Mouse (Mus musculus) thymus, postnatal 0 days (tissue): ENCODE measurements around the gene Foxj3. TPM values are rescaled to one million over a fixed set of nuclear protein-coding genes. Genes with fewer than 3 reads are reported as not detected.
"Not testable (repeated sequence)": the region's sequence is repeated elsewhere in the genome, so short reads cannot be mapped to it uniquely, and the experiment has no call there.

Experiments used
- DNase-seq: peaks from one replicate; pipeline ENCODE4 v3.0.0-alpha.2; 2015; ENCODE audit warnings: low spot score
- polyA plus RNA-seq: library from polyadenylated mRNA; unstranded; fragments of >200 nt; fragmentation: Nextera tagmentation; extraction: Ambion mirVana; gene quantifications from 2 replicates; pipeline ENCODE4 v1.2.1, GENCODE M21; 2015

The Foxj3 gene
- polyA plus RNA-seq = 11.4 and 13.5 TPM in 2 replicates

GRCm38 (mm10) chr4:119536615-119537014 is at the start of gene Foxj3:
Gene Foxj3 (plus strand): TSS chr4:119537004.
- not testable (repeated sequence) for DNase-seq

GRCm38 (mm10) chr4:119489666-119490065 is 47.1 kb upstream of the Foxj3 start:
- DNase-seq = no peak

GRCm38 (mm10) chr4:119490806-119491205 is 46.0 kb upstream of the Foxj3 start:
- DNase-seq = peak; percentile 39

- peak; percentile 59 for DNase-seq
These were observed 44.4 kb upstream of the Foxj3 start, which contains the start of gene Rimkla for GRCm38 (mm10) chr4:119492291-119492932. Gene Rimkla (minus strand): TSS chr4:119492628.

GRCm38 (mm10) chr4:119492933-119493327 is 43.9 kb upstream of the Foxj3 start:
- DNase-seq = no peak

GRCm38 (mm10) chr4:119498319-119498848 is 38.4 kb upstream of the Foxj3 start:
- DNase-seq = no peak

- no peak for DNase-seq
These were observed 25.2 kb upstream of the Foxj3 start for GRCm38 (mm10) chr4:119511591-119511990.

GRCm38 (mm10) chr4:119512731-119513141 is 24.1 kb upstream of the Foxj3 start:
- DNase-seq = no peak

GRCm38 (mm10) chr4:119523575-119523974 is 13.2 kb upstream of the Foxj3 start:
- no peak for DNase-seq

GRCm38 (mm10) chr4:119524010-119524409 is 12.8 kb upstream of the Foxj3 start:
- no peak for DNase-seq

GRCm38 (mm10) chr4:119524466-119524865 is 12.3 kb upstream of the Foxj3 start:
- no peak for DNase-seq

GRCm38 (mm10) chr4:119526329-119526845 is 10.4 kb upstream of the Foxj3 start:
- no peak for DNase-seq

- DNase-seq = peak; percentile 33
These were observed 5.0 kb upstream of the Foxj3 start for GRCm38 (mm10) chr4:119531813-119532212.

GRCm38 (mm10) chr4:119535103-119535502 is 1.7 kb upstream of the Foxj3 start:
- no peak for DNase-seq

GRCm38 (mm10) chr4:119537436-119537835 is 632 bp downstream of the Foxj3 start:
- no peak for DNase-seq

- DNase-seq = peak; percentile 94
These were observed 2.4 kb downstream of the Foxj3 start, which contains the start of gene Frg2f1 for GRCm38 (mm10) chr4:119539031-119539824. Gene Frg2f1 (minus strand): TSS chr4:119539529.

GRCm38 (mm10) chr4:119539836-119540532 is 3.2 kb downstream of the Foxj3 start:
- peak; percentile 52 for DNase-seq

GRCm38 (mm10) chr4:119540533-119540890 is 3.7 kb downstream of the Foxj3 start:
- DNase-seq = no peak

GRCm38 (mm10) chr4:119550864-119551263 is 14.1 kb downstream of the Foxj3 start:
- no peak for DNase-seq

GRCm38 (mm10) chr4:119555466-119555865 is 18.7 kb downstream of the Foxj3 start:
- DNase-seq = no peak

- no peak for DNase-seq
These were observed 26.3 kb downstream of the Foxj3 start for GRCm38 (mm10) chr4:119563136-119563535.
